Mouse (Mus musculus) right cerebral cortex, postnatal 4 days (tissue): Measurements from ENCODE around the gene Ttc17.

Experiments
- DNase-seq: peaks from one replicate; pipeline ENCODE4 v3.0.0-alpha.2; 2022

Ttc17 gene

GRCm38 (mm10) chr2:94289169-94289568, 117.3 kb downstream of the Ttc17 start:
- peak; percentile 60 for DNase-seq

GRCm38 (mm10) chr2:94288086-94288485, 118.4 kb downstream of the Ttc17 start:
- DNase-seq: no peak

GRCm38 (mm10) chr2:94287435-94287834, 119.1 kb downstream of the Ttc17 start:
- DNase-seq: no peak

- DNase-seq: no peak
These were observed 123.0 kb downstream of the Ttc17 start for GRCm38 (mm10) chr2:94283526-94283925.

GRCm38 (mm10) chr2:94279596-94279995, 126.9 kb downstream of the Ttc17 start:
- DNase-seq: no peak

GRCm38 (mm10) chr2:94276103-94276502, 130.4 kb downstream of the Ttc17 start:
- no peak for DNase-seq

GRCm38 (mm10) chr2:94275658-94276057, 130.8 kb downstream of the Ttc17 start:
- DNase-seq: no peak

- DNase-seq: peak; percentile 86
These were observed 133.1 kb downstream of the Ttc17 start for GRCm38 (mm10) chr2:94273154-94274021.

- no peak for DNase-seq
These were observed 135.3 kb downstream of the Ttc17 start for GRCm38 (mm10) chr2:94271176-94271575.

GRCm38 (mm10) chr2:94268835-94269234, 137.7 kb downstream of the Ttc17 start:
- DNase-seq: no peak

GRCm38 (mm10) chr2:94267213-94267850, 139.2 kb downstream of the Ttc17 start:
- no peak for DNase-seq

GRCm38 (mm10) chr2:94266381-94267160, 139.9 kb downstream of the Ttc17 start:
- no peak for DNase-seq

- DNase-seq: peak; percentile 69
These were observed 141.0 kb downstream of the Ttc17 start for GRCm38 (mm10) chr2:94265221-94266191.

- peak; percentile 47 for DNase-seq
These were observed 141.8 kb downstream of the Ttc17 start for GRCm38 (mm10) chr2:94264631-94265098.

GRCm38 (mm10) chr2:94264006-94264405, 142.5 kb downstream of the Ttc17 start:
- DNase-seq: no peak

- DNase-seq: peak; percentile 62
These were observed 143.0 kb downstream of the Ttc17 start for GRCm38 (mm10) chr2:94263530-94263937.

- no peak for DNase-seq
These were observed 143.5 kb downstream of the Ttc17 start for GRCm38 (mm10) chr2:94262917-94263529.

- DNase-seq: peak; percentile 51
These were observed 152.4 kb downstream of the Ttc17 start for GRCm38 (mm10) chr2:94254102-94254501.
